Mouse (Mus musculus): ENCODE measurements around the gene Ly6c2. TPM values are rescaled to one million over a fixed set of nuclear protein-coding genes. Genes with fewer than 3 reads are reported as not detected.

Ly6c2 gene
- not detected for polyA plus RNA-seq (2015; fragmentation: Illumina TruSeq; extraction: RNeasy Lipid Tissue Mini Kit (QIAGEN cat#74804); ENCODE audit: low read depth, low replicate concordance)

DNA sequence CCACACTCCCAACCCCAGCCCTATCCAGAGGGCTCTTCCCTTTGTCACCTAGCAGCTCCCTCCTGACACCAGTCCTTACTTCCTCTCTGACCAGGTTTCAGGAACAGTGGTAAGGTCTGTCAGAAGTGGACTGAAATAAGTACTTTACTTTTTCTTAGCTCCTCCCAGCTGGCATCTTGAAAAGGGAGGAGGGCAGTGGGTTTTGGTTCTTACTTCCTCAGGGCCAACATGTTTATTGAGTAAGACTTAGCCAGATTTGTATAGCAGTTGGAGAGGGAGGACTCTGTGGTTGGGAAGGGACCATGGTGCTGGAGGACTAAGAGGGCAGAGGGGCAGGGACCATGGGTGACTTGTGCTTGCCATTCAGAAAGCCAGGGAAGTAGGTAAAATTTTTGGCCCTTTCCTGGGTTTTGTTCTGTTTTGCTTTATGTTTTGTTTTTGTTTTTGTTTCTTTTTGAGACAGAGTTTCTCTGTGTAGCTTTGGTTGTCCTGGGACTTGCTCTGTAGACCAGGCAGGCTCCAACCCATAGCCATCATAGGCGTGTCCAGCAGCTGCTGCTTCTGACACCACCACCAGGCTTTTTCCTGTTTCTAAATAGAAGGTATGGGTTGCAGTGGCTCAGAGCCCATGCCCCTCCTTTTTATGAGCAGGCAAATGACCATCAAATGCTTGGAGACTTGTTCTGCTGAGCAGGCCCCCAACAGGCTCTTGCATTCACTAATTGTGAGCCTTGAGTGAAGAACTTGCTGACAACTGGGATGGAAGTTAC is at the start of gene Ly6c2:
TSS of gene Ly6c2 (minus strand) at position 110 of the 770 bp plus-strand sequence.

DNA sequence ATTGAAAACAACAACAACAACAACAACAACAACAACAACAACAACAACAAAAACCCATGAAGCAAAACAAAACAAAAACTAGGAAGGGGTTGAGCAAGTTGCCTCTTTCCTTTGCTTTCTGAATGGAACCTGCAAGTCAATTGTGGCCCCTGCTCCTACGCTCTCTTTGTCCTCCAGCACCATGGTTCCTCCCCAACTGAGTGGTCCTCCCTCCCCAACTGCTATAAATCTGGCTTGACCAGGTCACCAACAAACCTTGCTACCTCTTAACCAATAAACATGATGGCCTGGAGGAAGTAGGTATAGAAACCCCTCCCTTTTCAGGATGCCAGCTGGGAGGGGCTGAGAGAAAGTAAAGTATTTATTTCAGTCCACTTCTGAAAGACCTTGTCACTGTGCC is 43.2 kb upstream of the Ly6c2 start, which contains the start of gene Ly6g:
TSS of gene Ly6g (plus strand) at position 301 of the 400 bp plus-strand sequence.

Other genes starting within 250 kb of the Ly6c2 start
- gene 2010109I03Rik, start 214.9 kb downstream of the Ly6c2 start, polyA plus RNA-seq (2015; fragmentation: Illumina TruSeq; extraction: RNeasy Lipid Tissue Mini Kit (QIAGEN cat#74804); ENCODE audit: low read depth, low replicate concordance) = 0.39 TPM
- not detected for gene Ly6i, start 128.5 kb downstream of the Ly6c2 start, polyA plus RNA-seq (2015; fragmentation: Illumina TruSeq; extraction: RNeasy Lipid Tissue Mini Kit (QIAGEN cat#74804); ENCODE audit: low read depth, low replicate concordance)
- 73.2 TPM for gene Ly6a, start 113.9 kb downstream of the Ly6c2 start, polyA plus RNA-seq (2015; fragmentation: Illumina TruSeq; extraction: RNeasy Lipid Tissue Mini Kit (QIAGEN cat#74804); ENCODE audit: low read depth, low replicate concordance)
- gene Ly6c1, start 63.1 kb downstream of the Ly6c2 start, polyA plus RNA-seq (2015; fragmentation: Illumina TruSeq; extraction: RNeasy Lipid Tissue Mini Kit (QIAGEN cat#74804); ENCODE audit: low read depth, low replicate concordance) = 130 TPM
- not detected for gene Ly6g, start 43.3 kb upstream of the Ly6c2 start, polyA plus RNA-seq (2015; fragmentation: Illumina TruSeq; extraction: RNeasy Lipid Tissue Mini Kit (QIAGEN cat#74804); ENCODE audit: low read depth, low replicate concordance)
- gene BC025446, start 104.4 kb upstream of the Ly6c2 start, polyA plus RNA-seq (2015; fragmentation: Illumina TruSeq; extraction: RNeasy Lipid Tissue Mini Kit (QIAGEN cat#74804); ENCODE audit: low read depth, low replicate concordance) = not detected
- gene Ly6f, start 156.5 kb upstream of the Ly6c2 start, polyA plus RNA-seq (2015; fragmentation: Illumina TruSeq; extraction: RNeasy Lipid Tissue Mini Kit (QIAGEN cat#74804); ENCODE audit: low read depth, low replicate concordance) = not detected

Data from brain, adult 10 weeks (tissue).